Mouse (Mus musculus): Measurements from ENCODE around the gene Nkx3-2.

Gene Nkx3-2

GRCm38 (mm10) chr5:41763731-41764721, at the start of gene Nkx3-2:
TSS of gene Nkx3-2 (minus strand) at chr5:41764501.
- no peak for DNase-seq (ENCODE audit: low read depth)

- DNase-seq (ENCODE audit: low read depth): no peak
These were observed 48.2 kb upstream of the Nkx3-2 start for GRCm38 (mm10) chr5:41812516-41812915.

GRCm38 (mm10) chr5:41811279-41811678, 47.0 kb upstream of the Nkx3-2 start:
- DNase-seq (ENCODE audit: low read depth): peak; percentile 21

DNA sequence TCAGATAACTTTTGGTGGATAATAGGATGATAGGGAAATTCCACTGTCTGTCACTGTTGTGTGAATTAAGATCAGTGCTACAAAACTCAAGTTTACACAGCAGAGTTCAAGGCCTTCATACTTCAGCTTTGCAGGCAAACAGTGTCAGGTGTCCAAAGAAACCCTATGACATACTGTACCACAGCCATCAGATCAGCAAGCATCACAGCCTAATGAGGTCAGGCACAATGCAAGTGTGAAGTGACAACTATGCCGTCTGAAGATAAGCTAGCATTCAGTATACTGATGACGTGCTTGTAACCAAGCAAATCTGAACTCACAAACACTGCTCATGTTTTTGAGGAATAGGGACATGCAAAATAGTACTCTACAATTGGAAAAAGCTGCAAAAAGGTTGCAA, 43.1 kb upstream of the Nkx3-2 start:
- no peak for DNase-seq (ENCODE audit: low read depth)

- peak; percentile 71 for DNase-seq (ENCODE audit: low read depth)
These were observed 41.9 kb upstream of the Nkx3-2 start for GRCm38 (mm10) chr5:41806176-41806575.

- DNase-seq (ENCODE audit: low read depth): no peak
These were observed 40.8 kb upstream of the Nkx3-2 start for GRCm38 (mm10) chr5:41805085-41805484.

DNA sequence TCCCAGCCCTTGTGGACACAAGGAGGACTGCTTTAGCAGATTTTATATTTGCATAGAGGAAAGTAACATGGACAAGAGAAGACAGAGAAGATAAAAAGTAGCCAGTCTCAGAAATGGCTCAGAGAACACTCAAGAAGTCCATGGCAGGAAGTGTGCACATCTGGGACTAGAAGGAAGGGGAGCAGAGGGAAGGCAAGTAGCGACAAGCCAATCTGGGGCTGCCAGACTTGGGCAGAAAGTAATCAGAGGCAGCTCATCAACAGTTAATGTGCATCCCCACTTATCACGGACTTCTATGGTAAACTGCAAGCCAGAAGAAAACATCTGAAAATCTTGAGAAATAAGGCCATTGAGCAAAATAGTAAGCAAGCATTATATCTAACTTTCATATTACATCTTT, 40.3 kb upstream of the Nkx3-2 start:
- no peak for DNase-seq (ENCODE audit: low read depth)

- DNase-seq (ENCODE audit: low read depth): no peak
These were observed 37.3 kb upstream of the Nkx3-2 start for GRCm38 (mm10) chr5:41801622-41802021.

DNA sequence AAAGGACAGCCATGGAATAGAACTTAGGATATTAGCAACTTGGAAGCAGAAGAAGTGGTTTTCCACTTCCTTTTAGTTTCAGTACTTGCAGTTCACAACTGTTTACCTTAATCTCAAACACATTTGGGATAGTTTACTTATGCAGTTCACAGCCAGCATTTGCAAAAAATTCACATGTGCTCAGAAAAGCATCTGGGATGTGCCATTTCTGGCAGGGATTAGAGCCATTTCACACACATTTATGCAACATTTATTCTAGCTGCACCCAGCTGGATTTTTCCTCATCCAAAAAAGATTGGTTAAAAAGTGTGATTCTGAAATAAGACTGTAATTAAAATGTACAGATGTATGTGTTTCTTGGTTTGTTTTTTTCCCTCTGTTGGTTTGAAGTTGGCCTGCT, 30.1 kb upstream of the Nkx3-2 start:
- DNase-seq (ENCODE audit: low read depth): no peak

DNA sequence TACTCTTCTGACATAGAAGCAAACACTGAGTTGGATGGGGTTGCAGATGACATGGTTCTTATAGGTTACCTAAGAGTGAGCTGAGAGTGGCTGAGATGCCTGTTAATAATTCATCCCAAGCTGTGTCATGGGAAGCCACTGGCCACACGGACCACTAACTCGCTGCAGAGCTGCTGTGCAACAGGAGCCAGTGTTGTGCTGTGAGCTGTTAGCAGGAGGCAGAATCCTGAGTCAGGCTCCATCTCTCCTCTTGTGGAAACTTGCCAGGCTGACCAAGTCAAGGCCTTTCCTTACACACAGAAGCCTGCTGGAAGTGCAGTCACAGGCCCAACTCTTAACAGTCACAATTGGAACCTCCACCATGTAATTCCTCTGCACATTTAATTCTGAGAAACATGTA, 26.2 kb upstream of the Nkx3-2 start:
- DNase-seq (ENCODE audit: low read depth): no peak

DNA sequence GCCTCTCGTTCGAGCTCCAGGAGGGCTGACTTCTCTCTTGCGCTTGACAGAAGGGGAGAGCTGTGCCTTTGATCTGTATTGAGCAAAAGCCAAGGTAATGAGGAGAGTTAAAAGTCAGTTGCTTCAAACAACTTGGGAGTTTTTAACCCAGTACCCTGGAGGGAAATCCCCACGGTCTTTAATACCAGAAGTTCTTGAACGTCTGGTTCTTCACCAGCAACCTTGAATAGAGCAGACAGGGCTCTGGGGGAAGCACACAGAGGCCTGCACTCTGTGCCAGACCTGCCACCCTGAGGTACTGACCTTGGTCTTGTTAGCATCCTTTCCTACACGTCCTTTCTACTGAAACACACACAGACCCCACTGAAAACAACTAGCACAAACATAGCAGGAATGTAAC, 24.6 kb upstream of the Nkx3-2 start:
- DNase-seq (ENCODE audit: low read depth): no peak

DNA sequence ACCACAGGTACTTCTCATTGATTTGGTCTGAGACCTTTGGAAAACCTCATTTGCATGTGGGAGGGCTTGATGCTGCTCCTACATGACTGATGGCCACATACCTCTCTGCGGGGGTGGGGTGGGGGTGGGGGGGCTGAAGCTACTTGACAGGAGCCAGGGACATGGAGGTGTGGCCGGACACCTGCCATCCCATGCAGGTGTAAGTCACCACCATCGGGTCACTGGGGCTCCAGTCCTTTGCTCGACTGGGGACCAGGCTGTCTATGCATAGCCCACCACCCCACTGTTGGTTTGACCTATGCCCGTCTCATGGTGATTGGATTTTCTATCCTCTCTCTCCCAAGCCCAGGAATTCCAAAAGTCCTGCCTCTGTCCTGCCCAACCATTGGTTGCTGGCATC, 17.6 kb upstream of the Nkx3-2 start:
- DNase-seq (ENCODE audit: low read depth): no peak

DNA sequence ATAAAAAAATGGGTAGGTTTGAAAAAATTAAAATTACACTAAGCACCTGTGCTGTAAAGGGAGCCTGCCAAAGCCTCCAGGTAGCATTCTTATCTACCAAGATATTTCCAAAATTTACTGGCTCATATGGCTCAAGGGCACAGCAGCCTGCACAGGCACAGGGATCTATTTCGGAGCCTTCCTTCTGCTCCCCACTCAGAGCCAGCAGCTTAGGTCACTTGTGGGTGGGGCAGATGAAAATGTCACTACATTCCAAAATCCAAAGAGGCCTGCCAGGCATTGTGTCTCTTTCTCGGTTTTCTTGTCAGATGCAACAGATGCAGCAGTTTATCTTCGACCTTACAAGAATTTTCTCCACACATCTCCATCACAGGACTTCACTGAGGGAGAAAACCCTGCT, 15.7 kb upstream of the Nkx3-2 start:
- no peak for DNase-seq (ENCODE audit: low read depth)

- no peak for DNase-seq (ENCODE audit: low read depth)
These were observed 11.4 kb upstream of the Nkx3-2 start for GRCm38 (mm10) chr5:41775728-41776127.

DNA sequence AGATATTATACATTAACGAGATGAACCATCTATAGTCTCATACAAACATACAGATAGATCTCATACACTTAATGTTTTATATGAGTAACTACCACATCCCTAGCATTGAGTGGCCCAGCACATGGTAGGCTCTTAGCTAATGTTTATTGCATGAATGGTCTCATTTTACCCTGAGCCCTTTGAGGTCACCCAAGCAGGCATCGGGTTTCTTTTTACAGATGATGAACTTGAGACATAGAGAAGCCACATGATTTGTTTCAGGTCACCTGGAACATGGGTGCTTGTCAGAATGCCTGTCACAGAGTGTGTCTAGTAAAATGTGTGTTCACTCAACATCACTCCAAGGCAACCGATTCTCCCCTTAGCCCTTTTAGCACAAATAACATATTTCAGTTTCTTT, 11.0 kb upstream of the Nkx3-2 start:
- DNase-seq (ENCODE audit: low read depth): no peak

- DNase-seq (ENCODE audit: low read depth): peak; percentile 86
These were observed 4.2 kb upstream of the Nkx3-2 start for GRCm38 (mm10) chr5:41768382-41769040.

DNA sequence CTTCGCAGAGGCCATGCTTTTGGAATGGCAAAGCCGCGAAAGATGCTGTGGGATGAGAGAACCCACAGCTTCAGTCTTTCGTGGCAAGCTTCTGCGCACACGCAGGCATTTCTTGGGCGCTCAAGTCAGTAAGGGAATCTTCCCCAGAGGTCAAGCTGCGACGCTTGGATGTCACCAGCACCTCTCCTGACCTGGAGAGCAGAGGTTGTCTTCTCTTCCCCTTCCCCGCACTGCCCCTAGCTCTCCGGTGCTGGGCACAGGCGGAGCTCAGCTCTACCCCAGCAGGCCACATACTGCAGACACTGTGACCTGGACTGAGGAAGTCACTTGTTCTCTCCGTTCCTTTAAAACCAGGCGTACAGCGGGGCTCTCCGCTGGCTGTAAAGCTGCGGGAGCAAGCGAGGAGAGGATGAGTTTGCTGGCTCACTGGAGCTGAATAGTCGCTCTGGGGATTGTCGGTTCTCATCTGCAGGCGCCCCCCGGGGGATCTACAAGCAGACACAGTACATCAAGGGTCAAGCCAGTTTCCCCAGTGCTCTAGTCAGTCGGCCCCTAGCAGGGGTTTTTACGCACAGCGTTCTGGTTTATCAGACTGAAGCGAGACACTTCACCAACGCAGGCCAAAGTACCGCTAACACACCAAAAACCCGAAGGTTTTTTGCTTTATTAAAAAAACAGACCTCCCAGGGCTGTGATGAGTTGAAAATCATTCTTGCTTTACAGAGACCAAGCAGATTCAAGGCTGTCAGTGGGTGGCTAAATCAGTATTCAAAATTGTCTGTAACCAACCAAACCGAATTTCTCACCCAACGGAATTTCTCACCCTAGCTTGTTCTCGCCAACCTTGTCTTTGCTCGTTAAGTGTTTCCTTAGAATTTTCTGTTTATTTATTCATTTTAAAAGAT, 3.2 kb upstream of the Nkx3-2 start:
- DNase-seq (ENCODE audit: low read depth): peak; percentile 25

DNA sequence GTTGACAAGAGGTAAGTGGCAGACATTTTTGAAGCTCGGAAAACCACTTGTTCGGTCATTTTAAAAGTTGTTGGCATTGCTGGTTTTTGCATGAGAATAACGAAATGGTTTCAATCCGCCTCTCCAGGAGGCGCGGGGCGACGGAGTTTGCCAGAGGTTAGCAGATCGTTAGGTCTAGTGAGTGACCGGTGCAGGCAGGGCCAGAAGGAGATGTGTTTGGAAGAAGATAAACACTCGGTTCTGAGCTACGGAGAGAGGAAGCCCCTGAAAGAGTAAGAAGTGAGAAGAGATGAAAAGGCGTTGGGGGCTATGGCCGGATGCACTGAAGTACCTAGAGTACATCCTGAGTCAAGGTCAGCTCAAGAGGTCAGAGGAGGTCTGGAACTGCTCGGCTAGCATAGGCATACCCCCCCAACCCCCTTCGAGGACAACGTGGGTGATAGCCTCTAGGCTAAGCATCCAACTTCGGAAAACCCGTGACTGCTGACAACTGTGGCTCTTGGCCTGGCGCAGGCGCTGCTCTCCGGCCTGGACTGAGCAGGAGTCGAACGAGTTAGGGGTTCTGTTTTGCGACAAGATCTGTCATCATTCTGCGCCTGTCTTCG, 2.2 kb upstream of the Nkx3-2 start:
- no peak for DNase-seq (ENCODE audit: low read depth)

GRCm38 (mm10) chr5:41765626-41766405, 1.5 kb upstream of the Nkx3-2 start:
- no peak for DNase-seq (ENCODE audit: low read depth)

GRCm38 (mm10) chr5:41762947-41763730, 1.2 kb downstream of the Nkx3-2 start:
- DNase-seq (ENCODE audit: low read depth): no peak

Measured in 416B (cell line).